Mouse (Mus musculus) midbrain, postnatal 0 days (tissue): Measurements from ENCODE around the gene Med9. TPM values are rescaled to one million over a fixed set of nuclear protein-coding genes. Genes with fewer than 3 reads are reported as not detected.
"Not testable (repeated sequence)": the region's sequence is repeated elsewhere in the genome, so short reads cannot be mapped to it uniquely, and the experiment has no call there.

Source experiments
- ATAC-seq: fragments of 200-750 bp; cut with Nextera tagmentation; 2 replicates; pipeline ENCODE4 v1.8.0; 2017; ENCODE audit warnings: moderate number of reproducible peaks, mild to moderate bottlenecking, moderate TSS enrichment, moderate library complexity; ENCODE audit not compliant: low FRiP score
- DNase-seq: peaks from one replicate; pipeline ENCODE4 v3.0.0-alpha.2; 2015; ENCODE audit warnings: low spot score
- H3K27ac ChIP-seq: fragments of 300-500 bp; sonication (generic); 2 replicates; pipeline ENCODE4 v1.5.1; 2014; ENCODE audit warnings: low read depth, mild to moderate bottlenecking, low read length, mixed read lengths
- H3K27me3 ChIP-seq: fragments of 300-500 bp; sonication (generic); 2 replicates; pipeline ENCODE4 v1.6.1; 2014; ENCODE audit warnings: low read length, control low read depth, mixed read lengths; ENCODE audit not compliant: insufficient read depth
- H3K36me3 ChIP-seq: fragments of 300-500 bp; sonication (generic); 2 replicates; pipeline ENCODE4 v1.6.1; 2014; ENCODE audit warnings: low read length, control low read depth, mixed read lengths; ENCODE audit not compliant: insufficient read depth
- H3K4me1 ChIP-seq: fragments of 300-500 bp; sonication (generic); 2 replicates; pipeline ENCODE4 v1.6.1; 2014; ENCODE audit warnings: mild to moderate bottlenecking, control low read depth, antibody characterized with exemption, low read length, mixed read lengths; ENCODE audit not compliant: insufficient read depth
- H3K4me2 ChIP-seq: fragments of 300-500 bp; sonication (generic); 2 replicates; pipeline ENCODE4 v1.6.1; 2014; ENCODE audit warnings: low read depth, mild to moderate bottlenecking, low read length, mixed read lengths; ENCODE audit not compliant: poor library complexity, severe bottlenecking
- H3K4me3 ChIP-seq: fragments of 300-500 bp; sonication (generic); 2 replicates; pipeline ENCODE4 v1.5.1; 2014; ENCODE audit warnings: low read depth, mild to moderate bottlenecking, low read length, moderate library complexity
- H3K9ac ChIP-seq: fragments of 300-500 bp; sonication (generic); replicated peaks from 2 replicates; pipeline ENCODE4 v1.6.1; 2014; ENCODE audit warnings: mild to moderate bottlenecking, low read length, moderate library complexity, mixed read lengths; ENCODE audit not compliant: poor library complexity, severe bottlenecking
- H3K9me3 ChIP-seq: fragments of 300-500 bp; sonication (generic); 2 replicates; pipeline ENCODE4 v1.6.1; 2016; ENCODE audit warnings: low read length, control low read depth
- CTCF ChIP-seq: IDR thresholded peaks from 2 replicates; pipeline ENCODE4 v1.5.1; 2016; ENCODE audit warnings: antibody characterized with exemption, mild to moderate bottlenecking
- WGBS: fragments of 180-500 bp; shearing (Covaris S2); extraction: QIAGEN DNeasy Blood & Tissue Kit; methylation state at CpG from one replicate; pipeline ENCODE4 v1.1.7; 2014; 5-methylcytosine and 5-hydroxymethylcytosine counted together
- polyA plus RNA-seq: library from polyadenylated mRNA; unstranded; fragments of >200 nt; fragmentation: Nextera tagmentation; extraction: Ambion mirVana; gene quantifications from 2 replicates; pipeline ENCODE4 v1.2.1, GENCODE M21; 2015
- total RNA-seq: library from RNA; depleted of rRNA; stranded (reverse); fragments of >200 nt; gene quantifications from 2 replicates; pipeline ENCODE4 v1.2.3, GENCODE M21; 2014

Gene Med9
- total and polyA plus RNA-seq, 2 experiments from 2014 or later, result 28.7 to 32.0 TPM

- DNase-seq (no peak), ATAC-seq (no peak)
- TF ChIP-seq CTCF, result no peak
- no peaks in the 10 kb centered on the region for H3K27me3 ChIP-seq
- no peaks in the 10 kb centered on the region for H3K9me3 ChIP-seq
- H3K4me2 ChIP-seq, result no peak overlapping the region
- H3K4me3 ChIP-seq, result no peak overlapping the region
- no peak overlapping the region for H3K27ac ChIP-seq
- no peaks in the 10 kb centered on the region for H3K4me1 ChIP-seq
- no peaks in the 10 kb centered on the region for H3K36me3 ChIP-seq
- H3K9ac ChIP-seq, result no peak overlapping the region
- WGBS, result 38% methylated on average over 2 of the region's 2 CpGs
Measured at GRCm38 (mm10) chr11:59937615-59938014, 10.4 kb upstream of the Med9 start.

- Histone ChIP-seq H3K36me3 (no peaks in the 10 kb centered on the region), H3K9ac (no peak overlapping the region), H3K4me2 (no peak overlapping the region), H3K27ac (no peak overlapping the region), H3K4me3 (no peak overlapping the region), H3K27me3 (no peaks in the 10 kb centered on the region), H3K4me1 (no peaks in the 10 kb centered on the region), H3K9me3 (no peaks in the 10 kb centered on the region)
- no peak for TF ChIP-seq CTCF
- 85% methylated on average over 1 of the region's 1 CpGs for WGBS
- no peak for ATAC-seq
- DNase-seq, result no peak
Measured at GRCm38 (mm10) chr11:59939821-59940220, 8.2 kb upstream of the Med9 start.

GRCm38 (mm10) chr11:59940645-59941044 lies 7.4 kb upstream of the Med9 start:
- DNase-seq (no peak), ATAC-seq (no peak)
- no peak for TF ChIP-seq CTCF
- Histone ChIP-seq H3K27ac (no peak overlapping the region), H3K9ac (no peak overlapping the region), H3K27me3 (no peaks in the 10 kb centered on the region), H3K36me3 (no peaks in the 10 kb centered on the region), H3K4me1 (no peaks in the 10 kb centered on the region), H3K4me2 (no peak overlapping the region), H3K9me3 (no peaks in the 10 kb centered on the region), H3K4me3 (no peak overlapping the region)
- WGBS, result 73% methylated on average over 3 of the region's 3 CpGs

GRCm38 (mm10) chr11:59941391-59941790 lies 6.6 kb upstream of the Med9 start:
- ATAC-seq, result no peak

GRCm38 (mm10) chr11:59944855-59945254 lies 3.2 kb upstream of the Med9 start:
- H3K9ac ChIP-seq, H3K36me3 ChIP-seq, ATAC-seq, H3K27ac ChIP-seq, H3K4me2 ChIP-seq, DNase-seq, H3K4me3 ChIP-seq, H3K27me3 ChIP-seq, H3K9me3 ChIP-seq: not testable (repeated sequence)
- peaks cover 11% of the 10 kb centered on the region for H3K4me1 ChIP-seq
- 90% methylated on average over 9 of the region's 10 CpGs for WGBS

More at GRCm38 (mm10) chr11:59941391-59941790, 6.6 kb upstream of the Med9 start:
- Histone ChIP-seq H3K36me3 (no peaks in the 10 kb centered on the region), H3K27me3 (no peaks in the 10 kb centered on the region), H3K9ac (no peak overlapping the region), H3K4me1 (no peaks in the 10 kb centered on the region), H3K27ac (no peak overlapping the region), H3K4me3 (no peak overlapping the region), H3K4me2 (no peak overlapping the region), H3K9me3 (no peaks in the 10 kb centered on the region)
- DNase-seq, result no peak
- no peak for TF ChIP-seq CTCF
- 5% methylated on average over 3 of the region's 3 CpGs for WGBS

GRCm38 (mm10) chr11:59948401-59948767 lies 378 bp downstream of the Med9 start:
- H3K27me3 ChIP-seq, result no peaks in the 10 kb centered on the region
- H3K4me1 ChIP-seq, result peaks cover 11% of the 10 kb centered on the region
- TF ChIP-seq CTCF, result no peak
- peak overlapping the region; percentile 85 for H3K4me2 ChIP-seq
- 2% methylated on average over 16 of the region's 16 CpGs for WGBS
- H3K36me3 ChIP-seq, result no peaks in the 10 kb centered on the region
- peak overlapping the region; percentile 87 for H3K9ac ChIP-seq
- H3K27ac ChIP-seq, result peak overlapping the region; percentile 79
- ATAC-seq (peak; percentile 45; the same call in 1 of the 2 replicates), DNase-seq (peak; percentile 26)
- H3K9me3 ChIP-seq, result no peaks in the 10 kb centered on the region
- peak overlapping the region; percentile 85 for H3K4me3 ChIP-seq
